Mouse (Mus musculus) mature B cell (primary cell): Measurements from ENCODE around the gene Lrmda.

ENCODE experiments used
- in situ Hi-C: fragments of 300-500 bp; cut with MboI; formaldehyde crosslinking; loops from 2 replicates; pipeline ENCODE4 v1.14.3; 2019

Lrmda gene

DNA sequence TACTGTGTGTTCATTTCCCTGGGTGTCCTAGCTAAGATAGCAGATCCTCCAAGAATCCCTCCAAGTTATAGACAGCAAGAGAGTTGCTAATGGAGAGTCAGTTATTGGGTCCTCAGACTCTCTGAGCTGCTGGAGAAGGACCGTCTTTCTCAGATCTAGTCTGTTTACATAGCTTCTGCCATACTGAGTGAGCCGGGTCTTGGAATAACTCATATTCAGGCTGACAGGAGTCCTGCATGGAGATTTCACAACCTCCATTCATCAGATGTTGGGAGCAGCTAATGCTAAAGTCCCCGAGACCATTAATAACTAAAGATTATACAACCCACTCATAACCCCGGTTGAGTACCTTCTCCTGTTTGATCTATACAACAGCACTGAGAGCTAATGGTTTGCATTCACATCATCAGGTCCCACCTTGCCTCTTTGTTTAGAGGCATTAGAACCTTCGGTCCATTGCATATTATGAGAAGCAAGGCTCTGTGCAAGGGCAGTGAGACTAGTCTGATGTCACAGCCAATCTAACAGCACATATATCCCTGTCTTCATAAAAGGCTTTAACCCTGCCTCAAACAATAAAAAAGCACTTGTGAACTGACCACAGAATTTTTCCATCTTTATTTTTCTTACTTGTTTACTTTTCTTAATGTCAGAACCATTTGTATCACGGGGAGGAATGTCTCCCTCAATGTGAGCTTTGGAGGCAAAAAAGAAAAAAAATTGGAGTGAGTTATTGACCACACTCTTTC lies 1037.9 kb downstream of the Lrmda start:
- in situ Hi-C loops: no loop called here

DNA sequence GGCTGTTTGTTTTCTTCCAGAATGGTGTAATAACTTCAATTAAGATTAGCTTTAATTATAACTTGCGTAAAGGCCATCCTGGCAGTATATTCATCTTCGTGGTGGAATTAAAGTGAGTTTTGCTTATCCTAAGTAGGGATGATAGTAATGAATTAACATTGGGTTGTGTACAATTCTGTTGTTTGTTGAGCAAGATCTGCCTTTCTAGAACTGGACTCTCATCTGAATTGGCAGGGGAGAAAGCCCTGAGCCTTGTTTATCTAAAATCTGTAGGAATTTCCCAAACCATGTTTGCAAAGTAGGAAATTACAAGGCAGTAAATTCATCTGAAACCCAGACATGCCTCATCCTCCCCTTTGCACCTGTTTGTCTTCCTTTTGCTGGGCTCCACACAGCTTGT lies 1038.5 kb downstream of the Lrmda start:
- in situ Hi-C loops: no loop called here

DNA sequence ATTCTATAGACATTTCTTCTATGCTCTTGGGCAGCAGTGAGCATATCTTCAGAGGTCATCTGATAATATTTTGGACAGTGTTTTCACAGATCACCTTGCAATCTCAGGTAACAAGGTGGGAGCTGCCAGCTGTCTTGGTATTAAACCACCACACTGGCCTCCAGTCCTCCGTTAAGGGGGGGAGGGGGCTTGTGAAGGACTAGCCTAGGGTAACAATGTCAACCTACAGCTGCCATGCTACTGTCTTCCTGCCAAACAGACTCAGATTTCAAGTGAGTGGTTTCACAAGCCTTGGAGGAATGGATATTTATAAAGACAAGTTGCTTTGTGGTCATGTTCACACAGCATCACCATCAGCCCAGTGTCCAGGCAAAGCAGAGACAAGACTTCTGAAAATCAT lies 1059.2 kb downstream of the Lrmda start:
- in situ Hi-C loops: no loop called here

DNA sequence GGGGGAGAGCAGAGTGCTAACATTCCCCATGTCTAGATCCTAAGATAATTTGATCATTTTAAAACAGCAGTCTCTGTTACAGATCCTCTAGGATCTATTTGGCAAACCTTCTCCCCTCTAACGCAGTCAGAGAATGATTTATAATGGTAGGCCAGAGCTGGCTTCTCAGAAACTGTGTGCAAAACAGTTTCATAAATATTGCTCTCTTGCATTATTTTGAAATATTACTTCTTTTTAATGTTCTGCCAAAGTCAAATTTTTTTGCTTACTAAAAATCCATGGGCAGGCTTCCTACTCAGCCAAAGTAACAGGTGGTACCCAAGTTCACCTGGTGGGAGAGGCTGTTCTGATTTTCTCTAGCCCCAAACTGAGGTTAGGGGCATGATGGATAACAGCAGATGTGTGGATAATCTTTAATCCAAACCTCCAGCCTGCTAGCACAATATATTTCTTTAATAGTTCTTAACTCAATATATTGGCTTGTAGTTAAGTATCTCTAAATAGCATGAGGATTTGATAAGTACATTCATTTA lies 1064.8 kb downstream of the Lrmda start:
- in situ Hi-C loops: no loop called here

DNA sequence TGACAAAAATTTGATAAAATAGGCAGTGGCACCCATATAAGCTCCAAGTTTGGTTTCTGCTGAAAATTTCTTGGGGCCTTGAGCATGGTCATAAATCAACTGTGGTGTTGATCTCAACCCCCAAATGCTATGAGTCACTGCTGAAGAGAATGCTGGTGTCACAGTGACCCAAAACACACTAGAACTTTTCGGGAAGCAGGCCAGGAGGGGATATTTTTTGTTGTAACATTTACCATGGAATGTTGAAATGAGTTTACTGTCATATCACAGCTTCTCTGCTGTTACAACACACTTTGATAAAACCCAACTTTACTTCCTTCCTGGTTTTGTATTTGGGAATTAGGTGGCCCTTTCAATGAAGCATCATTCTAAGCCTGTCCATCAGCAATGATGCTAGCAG lies 1065.3 kb downstream of the Lrmda start:
- in situ Hi-C loops: no loop called here

DNA sequence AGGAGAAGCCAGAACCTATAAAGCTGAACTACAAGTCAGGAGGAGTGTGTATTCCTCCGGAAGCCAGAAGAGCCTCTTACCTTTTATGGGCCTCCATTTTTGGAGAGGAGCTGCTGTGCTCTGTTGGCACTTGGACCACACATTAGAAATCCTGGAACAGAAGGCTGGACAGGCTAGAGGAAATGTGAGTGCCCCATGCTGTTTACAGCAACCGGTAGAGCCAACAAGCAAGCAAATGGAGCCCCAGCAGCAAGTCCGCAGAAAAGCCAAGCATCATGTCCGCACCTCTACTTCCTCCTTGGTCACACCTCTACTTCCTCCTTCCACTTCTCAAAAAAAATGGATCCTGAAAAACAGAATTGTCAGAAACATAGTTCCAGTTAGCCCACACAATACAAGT lies 1073.8 kb downstream of the Lrmda start:
- in situ Hi-C loops: no loop called here

DNA sequence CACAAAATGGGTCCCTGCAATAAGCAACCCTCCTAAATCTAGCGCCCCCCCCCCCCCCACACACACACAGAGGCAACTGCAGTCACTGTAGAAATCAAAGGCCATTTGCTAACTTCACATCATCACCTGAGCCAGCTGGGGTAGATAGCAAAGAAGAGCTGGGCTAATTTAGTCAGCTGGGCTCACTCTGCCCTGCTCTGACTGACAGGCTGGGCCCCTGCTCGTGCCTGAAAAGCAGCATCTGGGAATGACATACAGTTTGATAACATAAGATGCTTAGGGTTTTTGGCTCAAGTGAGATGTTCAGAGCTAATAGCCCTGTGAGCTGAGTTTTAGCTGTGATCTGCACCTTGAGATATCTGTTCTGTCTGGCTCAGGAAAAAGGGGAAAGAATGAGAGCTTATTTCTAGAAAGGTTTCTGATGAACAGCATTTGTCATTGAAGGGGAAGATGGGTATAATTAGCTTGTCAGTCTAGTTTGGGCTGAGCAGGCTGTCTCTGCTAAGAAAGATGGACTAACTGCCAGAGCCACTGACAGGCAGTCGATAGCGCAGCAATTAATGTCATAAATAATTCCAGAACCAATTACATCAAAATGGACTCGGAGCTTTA lies 1075.1 kb downstream of the Lrmda start:
- in situ Hi-C loops: no loop called here

DNA sequence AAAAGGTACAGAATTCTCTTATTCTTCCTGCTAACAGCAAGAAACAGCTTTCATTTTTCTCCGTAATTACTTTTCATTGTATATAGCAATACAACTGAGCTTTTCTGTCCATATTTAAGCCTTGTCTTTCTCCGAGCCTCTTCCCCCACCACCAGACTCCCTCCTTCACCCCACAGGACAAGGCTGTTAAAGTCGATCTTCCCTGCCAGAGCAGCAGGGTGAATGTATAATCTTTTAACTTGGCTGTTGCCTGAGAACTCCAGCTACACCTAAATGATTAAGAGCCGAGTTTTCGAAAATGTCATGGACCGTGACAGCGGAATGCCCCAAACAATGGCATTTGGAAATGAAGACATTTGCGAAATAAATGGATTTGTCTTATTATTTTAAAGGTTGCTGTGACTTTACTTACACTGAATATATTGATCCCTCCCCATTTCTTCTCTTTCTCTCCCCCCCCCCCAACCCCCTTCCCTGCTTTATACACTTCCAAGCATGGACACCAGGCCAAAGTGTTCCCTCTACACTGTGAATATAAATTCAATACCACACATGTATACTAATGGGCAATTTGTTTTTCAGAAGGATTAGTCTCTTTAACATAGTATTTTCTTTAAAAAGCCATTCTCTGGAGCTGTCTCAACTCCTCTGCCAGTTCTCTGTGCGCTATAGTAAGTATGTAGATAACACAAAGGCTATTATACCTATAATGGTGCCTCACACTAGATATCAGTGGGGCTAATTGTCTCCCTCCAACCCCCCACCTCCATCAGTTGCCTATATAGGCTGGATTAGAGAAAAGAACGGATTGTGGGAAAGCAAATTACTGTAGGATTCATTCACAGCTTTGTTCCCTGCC lies 1075.9 kb downstream of the Lrmda start:
- in situ Hi-C loops: no loop called here

DNA sequence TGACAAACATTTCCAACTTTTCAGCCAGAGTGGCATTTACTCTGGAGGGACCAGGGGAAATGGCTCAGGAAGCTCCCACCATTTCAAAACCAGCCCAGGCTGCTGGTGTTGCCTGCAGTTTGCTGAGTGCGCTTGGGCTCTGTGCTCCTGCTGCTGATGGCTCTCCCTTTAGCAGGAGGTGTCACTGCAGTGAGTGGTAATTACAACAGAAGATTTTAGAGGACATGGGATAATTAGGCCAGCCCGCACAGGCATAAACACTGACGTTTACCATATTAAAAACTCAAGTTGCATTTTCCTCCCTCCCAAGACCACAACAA lies 1076.5 kb downstream of the Lrmda start:
- in situ Hi-C loops: no loop called here

DNA sequence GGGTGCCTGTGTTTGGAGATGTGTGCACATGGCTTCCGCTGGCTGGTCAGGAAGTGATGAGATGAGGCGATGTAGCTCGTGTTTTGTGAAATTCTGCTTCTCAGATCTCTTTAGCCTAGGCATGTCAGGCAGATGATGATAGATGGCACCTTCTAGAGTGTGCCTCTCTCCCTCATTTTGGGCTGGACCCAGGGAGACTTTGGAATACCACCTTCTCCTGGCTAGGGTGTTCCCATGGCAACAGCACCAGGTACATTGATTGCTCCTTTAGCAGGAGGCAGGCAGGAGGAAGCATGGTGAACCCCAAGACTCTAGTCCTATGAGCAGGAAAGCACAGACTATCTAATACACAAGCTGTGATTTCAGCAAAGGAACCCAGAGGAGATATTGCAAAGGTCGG lies 1076.9 kb downstream of the Lrmda start:
- in situ Hi-C loops: no loop called here
